Mouse (Mus musculus): Measurements from ENCODE around the gene Pold4. TPM values are rescaled to one million over a fixed set of nuclear protein-coding genes. Genes with fewer than 3 reads are reported as not detected.

Gene Pold4
- total RNA-seq, 2 experiments from 2014 or later, result 15.9 to 17.8 TPM

DNA sequence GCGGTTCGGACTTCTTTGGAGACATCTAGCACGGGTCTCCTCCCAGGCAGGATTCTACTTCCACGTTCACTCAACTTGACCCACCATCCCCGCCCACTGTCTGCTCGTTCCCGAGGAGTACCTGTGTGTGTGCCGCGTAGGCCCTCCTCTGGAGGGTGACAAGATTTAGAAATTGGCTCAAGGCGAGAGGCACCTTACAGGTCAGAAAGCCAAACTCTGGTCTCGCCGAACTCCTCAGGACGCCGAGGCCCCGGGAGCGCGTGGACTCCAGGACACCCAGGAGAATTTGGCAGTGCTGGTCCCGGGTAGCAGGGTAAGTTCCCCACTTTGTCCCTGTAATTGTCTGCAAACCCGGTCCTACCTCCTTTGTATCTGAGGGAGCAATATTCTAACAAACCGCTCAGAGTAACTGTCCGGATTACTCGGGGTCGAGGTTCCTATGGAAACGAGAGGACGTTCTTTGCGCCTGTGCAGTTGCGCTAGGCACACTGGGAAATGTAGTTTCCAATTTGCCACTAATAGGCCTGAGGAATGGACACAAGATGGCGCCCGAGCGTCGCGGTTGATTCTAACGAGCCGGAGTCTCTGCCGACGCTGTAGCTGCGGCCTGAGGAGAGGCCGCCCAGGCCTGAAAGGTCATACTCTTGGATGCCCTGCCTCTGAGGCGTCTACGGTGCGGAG lies 25.7 kb downstream of the Pold4 start:
- intact Hi-C loops (cut with DNase I), result loop anchor here (1.0 to 10.0 kb wide), 2 partner anchors 49 to 187 kb away; partner anchors contain the start of gene Grk2
- peak; percentile 88 to 91 for DNase-seq (ENCODE audit: low spot score in 2 of 2)

DNA sequence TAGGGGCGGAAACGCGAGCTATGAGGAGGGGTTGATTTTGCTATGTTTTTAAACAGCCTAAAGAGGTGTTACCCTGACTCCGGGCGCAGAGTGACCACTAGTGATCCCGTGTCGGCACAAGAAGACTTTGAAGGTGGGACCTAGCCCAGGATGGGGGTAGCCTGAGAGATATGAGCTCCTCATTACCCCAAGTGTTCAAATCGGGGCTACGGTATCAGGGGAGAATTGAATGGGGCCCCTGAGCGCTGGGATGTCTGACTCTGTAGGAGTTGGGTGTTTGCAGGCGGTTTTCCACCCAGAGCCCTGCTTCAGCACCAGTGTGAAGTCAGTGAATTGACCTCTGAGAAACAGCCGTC lies 26.2 kb downstream of the Pold4 start:
- no peak for DNase-seq (ENCODE audit: low spot score in 2 of 2)
- intact Hi-C loops (cut with DNase I), result loop anchor here (1.0 to 10.0 kb wide), 2 partner anchors 48 to 187 kb away; partner anchors contain the start of gene Grk2

DNA sequence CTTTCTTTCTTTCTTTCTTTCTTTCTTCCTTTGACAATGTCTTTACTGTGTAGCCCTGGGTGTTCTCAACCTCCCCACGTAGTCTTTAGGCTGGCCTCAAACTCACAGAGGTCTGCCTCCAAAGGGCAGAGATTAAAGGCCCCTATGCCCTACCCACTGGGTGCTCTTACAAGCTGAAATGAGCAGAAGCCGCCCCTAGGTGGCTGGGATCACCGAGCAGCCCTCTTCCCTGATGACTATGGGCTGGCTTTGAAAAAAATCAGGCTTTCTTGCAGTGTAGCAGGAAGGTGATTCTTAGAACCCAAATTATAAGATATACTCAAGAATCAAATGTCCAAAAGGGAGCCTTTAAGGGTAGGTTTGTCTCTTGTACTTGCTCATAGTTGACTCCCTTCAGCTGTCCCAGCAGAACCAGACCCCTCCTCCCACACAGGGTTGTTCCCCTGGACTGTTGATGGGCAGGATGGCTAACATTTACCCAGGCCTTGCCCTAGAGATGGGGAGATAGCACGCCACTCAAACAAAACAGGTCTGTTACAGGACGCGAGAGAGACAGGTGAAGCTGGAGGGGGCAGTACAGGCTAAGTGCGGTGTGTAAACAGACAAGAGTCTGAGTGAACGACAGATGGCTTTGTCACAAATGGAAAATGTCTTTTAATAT lies 29.5 kb downstream of the Pold4 start:
- intact Hi-C loops (cut with DNase I), result no loop called here

DNA sequence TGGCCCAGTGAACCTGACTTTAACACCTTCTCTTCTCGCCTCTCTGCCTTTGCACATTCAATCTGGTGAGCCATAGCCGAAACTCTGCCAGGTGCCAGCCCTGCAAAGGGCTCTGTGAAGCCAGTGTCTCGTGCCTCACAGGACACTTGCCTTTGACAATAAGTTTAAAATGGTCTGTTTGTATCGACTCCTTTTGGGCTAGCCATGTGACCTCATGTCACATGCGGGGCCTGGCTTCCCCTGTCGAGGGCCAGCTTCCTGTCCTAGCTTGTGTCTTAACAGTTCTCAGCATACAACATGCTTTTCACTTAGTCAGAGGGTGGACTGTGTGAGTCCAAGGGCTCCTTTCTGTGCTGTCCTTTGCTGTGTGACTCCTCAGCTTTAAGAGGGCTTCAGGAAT lies 31.1 kb downstream of the Pold4 start:
- DNase-seq (ENCODE audit: low spot score in 2 of 2), result no peak
- intact Hi-C loops (cut with DNase I), result no loop called here

More for the DNA sequence above, 29.5 kb downstream of the Pold4 start:
- no peak for DNase-seq (ENCODE audit: low spot score in 2 of 2)

DNA sequence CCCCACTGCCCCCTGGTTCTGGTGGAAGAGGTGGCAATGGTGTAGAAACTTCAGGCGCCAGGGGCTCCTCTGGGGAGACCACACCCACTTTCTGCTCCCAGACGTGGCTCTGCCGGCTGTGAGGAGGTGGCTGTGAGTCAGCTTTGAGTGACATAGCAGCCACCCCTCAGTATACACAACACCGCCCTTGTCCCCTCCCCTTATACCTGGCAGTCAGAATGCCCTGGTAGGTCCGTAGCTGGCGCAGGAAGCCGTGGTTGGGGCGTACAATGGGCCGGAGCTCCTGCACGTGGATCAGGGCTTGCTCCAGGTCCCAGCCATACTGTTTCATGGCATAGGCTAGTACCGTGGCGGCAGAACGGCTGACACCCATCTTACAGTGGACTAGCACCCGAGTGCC lies 32.0 kb downstream of the Pold4 start:
- intact Hi-C loops (cut with DNase I), result no loop called here
- DNase-seq (ENCODE audit: low spot score in 2 of 2), result no peak

DNA sequence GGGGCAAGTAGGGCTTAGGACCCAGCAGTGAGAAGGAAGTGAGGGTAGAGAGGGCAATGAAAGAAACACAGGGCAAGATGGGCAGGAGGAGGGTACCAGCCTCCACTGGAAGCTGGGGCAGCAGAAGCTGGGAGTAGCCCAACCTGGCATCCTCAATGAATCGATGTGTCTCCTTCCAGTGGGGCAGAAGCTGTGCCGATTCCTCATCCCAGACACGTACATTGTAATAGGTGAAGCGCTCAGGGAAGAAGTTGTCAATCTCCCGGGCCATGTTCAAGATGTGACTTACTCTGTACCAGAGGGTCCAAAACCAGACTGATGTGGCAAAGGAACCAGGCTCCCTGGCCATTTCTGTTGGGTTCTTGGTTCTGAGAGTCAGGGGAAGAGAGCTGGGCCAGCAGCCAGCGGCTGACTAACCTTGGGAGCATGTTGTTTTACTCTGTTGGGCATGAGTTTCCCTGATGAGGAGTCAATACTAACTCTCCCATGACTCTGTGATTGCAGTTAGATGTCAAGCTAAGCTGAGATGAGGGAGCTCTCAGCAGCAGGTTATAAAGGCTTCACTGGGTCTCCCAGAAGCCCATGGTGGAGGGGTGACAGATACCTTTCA lies 32.6 kb downstream of the Pold4 start:
- intact Hi-C loops (cut with DNase I), result no loop called here
- peak in 1 of 2 experiments; percentile 4 for DNase-seq (ENCODE audit: low spot score in 2 of 2)

DNA sequence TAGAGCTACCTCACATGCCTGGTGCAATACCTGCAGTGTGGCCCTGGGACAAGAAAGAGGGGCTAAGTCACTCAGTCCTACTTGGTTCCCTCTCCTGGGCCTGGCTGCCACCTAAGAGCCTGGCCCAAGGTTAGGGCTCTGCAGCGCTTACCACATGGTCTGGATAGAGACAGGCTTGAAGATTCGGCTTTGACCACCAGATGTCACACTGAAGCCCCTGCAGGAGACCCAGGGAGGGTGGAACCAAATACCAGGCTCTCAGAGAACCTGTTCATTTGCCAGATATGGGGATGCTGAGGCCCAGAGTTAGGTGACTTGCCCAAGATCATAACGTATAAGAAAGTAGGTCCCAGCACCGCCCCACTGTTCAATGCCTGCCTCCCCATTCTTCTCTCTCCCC lies 34.3 kb downstream of the Pold4 start:
- intact Hi-C loops (cut with DNase I), result no loop called here
- no peak for DNase-seq (ENCODE audit: low spot score in 2 of 2)

DNA sequence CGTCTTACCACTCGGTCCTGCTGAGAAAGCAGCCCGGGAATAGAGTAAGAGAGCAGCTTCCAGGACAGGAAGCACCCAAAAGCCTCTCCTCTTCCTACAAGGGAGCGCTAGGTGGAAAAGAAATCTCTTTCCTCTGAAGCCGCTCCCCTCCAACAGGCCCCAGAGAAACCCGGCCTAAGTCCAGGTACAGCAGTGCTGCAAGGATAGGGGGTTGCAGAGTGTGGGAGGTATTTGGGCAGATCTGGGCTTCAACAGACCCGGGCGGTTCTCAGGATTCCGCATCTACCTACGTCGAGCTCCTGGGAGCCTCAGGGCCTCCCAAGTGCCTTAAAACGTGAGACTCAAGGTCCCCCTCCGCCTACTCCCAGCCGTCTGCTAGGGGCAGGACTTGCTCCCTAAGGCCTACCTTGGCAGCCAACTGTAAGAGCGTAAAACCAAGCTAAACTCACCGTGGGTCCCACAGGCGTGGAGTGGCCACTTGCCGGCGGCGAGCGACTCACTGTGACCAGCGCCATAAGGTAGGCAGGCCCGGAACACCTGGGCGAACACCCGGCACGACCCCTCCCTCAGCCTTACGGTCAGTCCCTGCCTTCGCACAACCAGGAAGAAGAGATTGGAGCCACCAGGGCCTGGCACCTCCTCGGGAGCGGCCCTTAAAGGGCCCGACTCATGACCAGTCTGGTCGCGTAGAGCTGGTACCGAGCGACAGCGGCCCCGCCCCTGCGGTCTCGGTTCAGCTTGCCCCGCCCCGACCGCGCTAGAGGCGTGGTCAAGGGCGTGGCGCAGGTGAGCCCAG lies 37.1 kb downstream of the Pold4 start, which contains the start of gene Ssh3:
Gene Ssh3 (minus strand): TSS at position 615 of the 796 bp plus-strand sequence.
- intact Hi-C loops (cut with DNase I), result no loop called here
- peak; percentile 65 to 80 for DNase-seq (ENCODE audit: low spot score in 2 of 2)

DNA sequence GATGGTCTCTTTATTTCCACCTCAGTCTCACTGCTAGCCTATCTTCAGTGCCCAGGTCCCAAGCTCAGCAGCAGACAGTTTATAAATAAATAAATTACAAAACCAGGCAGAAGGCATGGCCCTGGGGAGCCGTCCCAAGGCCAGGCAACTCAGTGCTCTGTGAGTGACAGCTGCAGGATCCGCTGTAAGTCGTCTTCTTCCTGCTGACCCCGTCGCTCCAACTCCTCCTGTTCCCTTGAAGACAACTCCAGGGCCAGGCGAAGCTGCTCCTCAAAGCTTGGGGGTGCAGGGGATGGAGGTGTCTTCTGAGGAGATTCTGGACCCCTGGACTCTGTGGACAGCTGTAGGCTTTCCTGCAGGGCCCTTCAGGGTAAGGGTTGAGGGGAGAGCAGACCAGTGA lies 38.5 kb downstream of the Pold4 start:
- intact Hi-C loops (cut with DNase I), result no loop called here
- DNase-seq (ENCODE audit: low spot score in 2 of 2), result peak in 1 of 2 experiments; percentile 3

DNA sequence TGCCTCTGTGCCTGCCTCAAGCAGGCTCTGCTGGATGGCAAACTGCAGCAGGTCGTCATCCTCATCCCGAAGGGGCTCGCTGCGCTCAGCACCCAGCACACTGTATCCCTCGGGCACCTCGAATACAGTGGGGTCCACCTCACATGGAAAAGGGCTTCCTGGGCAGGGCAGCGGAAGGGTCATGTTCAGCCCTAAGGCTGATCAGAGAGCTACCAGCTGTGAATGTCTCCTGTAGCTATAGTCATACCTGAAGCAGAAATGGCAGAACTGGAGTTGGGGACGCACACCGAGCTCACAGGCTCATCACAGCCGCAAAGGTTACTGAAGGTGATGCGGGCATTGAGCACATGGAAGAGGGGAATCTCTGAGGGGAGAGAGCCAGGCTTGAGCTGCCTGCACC lies 39.3 kb downstream of the Pold4 start:
- DNase-seq (ENCODE audit: low spot score in 2 of 2), result no peak
- intact Hi-C loops (cut with DNase I), result no loop called here

DNA sequence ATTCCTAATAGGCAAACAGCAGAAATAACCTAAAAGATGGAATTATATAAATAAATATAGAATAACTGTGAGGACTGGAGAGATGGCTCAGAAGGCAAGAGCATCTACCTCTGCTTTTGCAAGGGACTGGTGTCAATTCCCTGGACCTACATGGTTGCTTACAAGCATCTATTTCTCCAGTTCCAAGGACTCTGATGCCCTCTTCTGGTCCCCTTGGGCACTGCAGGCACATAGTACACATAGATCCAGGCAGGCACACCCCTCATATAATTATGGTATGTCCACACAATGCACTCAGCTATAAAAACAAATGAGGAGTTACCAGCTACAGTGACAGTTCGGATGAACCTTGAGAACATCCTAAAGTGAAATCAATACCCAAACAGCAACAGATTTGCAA lies 47.8 kb downstream of the Pold4 start:
- DNase-seq (ENCODE audit: low spot score in 2 of 2), result no peak
- intact Hi-C loops (cut with DNase I), result no loop called here

DNA sequence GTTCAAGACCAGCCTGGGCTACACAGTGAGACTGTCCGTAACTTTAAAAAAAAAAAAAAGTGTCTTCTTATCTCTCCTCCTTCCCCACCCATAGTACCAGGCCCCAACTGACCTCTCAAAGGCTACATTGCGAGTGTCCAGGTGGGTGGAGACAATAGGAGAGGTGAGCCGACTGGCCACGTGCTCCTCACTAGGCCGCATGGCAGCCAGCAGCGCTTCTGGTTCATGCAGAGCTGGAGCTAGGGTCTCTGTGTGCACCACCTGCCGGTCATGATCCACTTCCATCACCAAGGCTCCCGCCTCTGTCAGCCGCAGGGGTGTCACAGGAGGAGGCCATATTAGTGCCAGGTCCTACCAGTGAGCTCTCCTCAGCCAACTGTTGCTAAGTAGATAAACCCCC lies 48.7 kb downstream of the Pold4 start:
- DNase-seq (ENCODE audit: low spot score in 2 of 2), result no peak
- intact Hi-C loops (cut with DNase I), result no loop called here

DNA sequence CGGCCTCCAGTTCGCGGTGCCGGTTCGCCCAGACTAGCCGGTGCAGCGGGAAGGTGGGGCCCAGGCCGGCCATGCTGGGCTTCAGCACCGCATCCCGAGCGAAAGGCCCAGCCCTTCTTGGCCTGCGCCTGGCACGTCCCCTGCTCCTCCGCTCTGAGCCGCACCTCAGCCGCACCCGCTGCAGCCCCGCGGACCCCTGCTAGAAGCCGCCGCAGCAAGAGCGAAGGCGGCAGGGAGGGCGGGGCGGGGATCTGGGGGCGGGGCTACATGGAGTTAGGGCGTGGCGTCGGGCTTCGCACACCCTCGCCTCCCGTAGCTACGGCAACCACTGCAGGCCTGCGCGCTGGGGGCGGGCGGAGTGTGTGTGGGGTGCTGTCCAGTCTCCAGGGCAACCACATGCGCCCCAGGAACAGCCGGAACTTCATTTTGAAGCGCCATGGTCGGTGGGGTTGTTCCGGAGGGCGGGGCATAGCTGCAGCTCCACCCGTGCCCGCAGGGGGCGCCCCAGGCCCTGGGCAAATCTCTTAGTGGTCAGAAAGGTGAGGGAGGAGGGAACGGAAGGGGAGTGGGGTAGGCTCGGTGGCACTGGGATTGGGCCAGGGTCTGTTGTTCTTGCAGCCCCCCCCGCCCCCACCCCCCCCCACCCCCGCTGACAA lies 51.3 kb downstream of the Pold4 start, which contains the start of gene Ankrd13d:
Gene Ankrd13d (minus strand): TSS at position 240 of the 656 bp plus-strand sequence.
- intact Hi-C loops (cut with DNase I), result loop anchor here (2.0 kb wide), 1 partner anchor 22 kb away; no protein-coding TSS in a partner anchor
- peak; percentile 91 to 92 for DNase-seq (ENCODE audit: low spot score in 2 of 2)

Small RNA genes lying within 50 kb of the gene (microRNA-seq; reads per million reads assigned to microRNA genes)
- gene Gm26115, result not detected
- 9.1 reads per million, percentile 28 among the genes with 10 or more reads in this experiment for gene Mir6985

Other genes with a start within 250 kb of the Pold4 start
- gene Acy3, start 245.3 kb upstream of the Pold4 start, total RNA-seq (2021), result 1 to 10 TPM; 2.0 to 2.7 TPM
- gene Tbx10, start 239.1 kb upstream of the Pold4 start, total RNA-seq (2021), result not detected
- gene Nudt8, start 231.3 kb upstream of the Pold4 start, total RNA-seq (2021), result 10 to 100 TPM in 1 of 2 experiments, 1 to 10 TPM in 1; 8.8 to 13.3 TPM
- gene Gm49405, start 231.3 kb upstream of the Pold4 start, total RNA-seq (2021), result 1 to 10 TPM; 1.2 to 1.8 TPM
- gene Doc2g, start 228.6 kb upstream of the Pold4 start, total RNA-seq (2021), result 1 to 10 TPM; 2.7 to 6.8 TPM
- gene Ndufv1, start 219.1 kb upstream of the Pold4 start, total RNA-seq (2021), result 100 to 1,000 TPM; 226 to 259 TPM
- 100 to 1,000 TPM; 301 to 332 TPM for gene Gstp1, start 193.9 kb upstream of the Pold4 start, total RNA-seq (2021)
- gene Gstp2, start 185.9 kb upstream of the Pold4 start, total RNA-seq (2021), result 10 to 100 TPM; 33.9 to 45.2 TPM
- gene Gstp3, start 172.3 kb upstream of the Pold4 start, total RNA-seq (2021), result not detected
- gene Cabp2, start 150.3 kb upstream of the Pold4 start, total RNA-seq (2021), result not detected
- gene Cdk2ap2, start 134.7 kb upstream of the Pold4 start, total RNA-seq (2021), result 10 to 100 TPM; 28.8 to 34.1 TPM
- gene Pitpnm1, start 131.9 kb upstream of the Pold4 start, total RNA-seq (2021), result 100 to 1,000 TPM; 202 to 203 TPM
- 100 to 1,000 TPM; 106 to 133 TPM for gene Aip, start 106.0 kb upstream of the Pold4 start, total RNA-seq (2021)
- gene Gpr152, start 92.1 kb upstream of the Pold4 start, total RNA-seq (2021), result not detected
- not detected for gene Cabp4, start 87.9 kb upstream of the Pold4 start, total RNA-seq (2021)
- 10 to 100 TPM; 75.7 to 81.1 TPM for gene Coro1b, start 83.3 kb upstream of the Pold4 start, total RNA-seq (2021)
- gene Ptprcap, start 78.3 kb upstream of the Pold4 start, total RNA-seq (2021), result 1 to 10 TPM; 1.3 to 1.8 TPM
- 10 to 100 TPM; 27.8 to 43.1 TPM for gene Rps6kb2, start 68.5 kb upstream of the Pold4 start, total RNA-seq (2021)
- 1 to 10 TPM; 5.5 to 7.8 TPM for gene Carns1, start 56.4 kb upstream of the Pold4 start, total RNA-seq (2021)
- gene Tbc1d10c, start 40.6 kb upstream of the Pold4 start, total RNA-seq (2021), result 1 to 10 TPM; 1.5 to 1.9 TPM
- 100 to 1,000 TPM; 292 to 320 TPM for gene Ppp1ca, start 39.8 kb upstream of the Pold4 start, total RNA-seq (2021)
- gene Rad9a, start 30.2 kb upstream of the Pold4 start, total RNA-seq (2021), result 10 to 100 TPM in 1 of 2 experiments, 1 to 10 TPM in 1; 6.1 to 10.8 TPM
- 1 to 10 TPM in 1 of 2 experiments, under 1 TPM in 1; 0.84 to 1.2 TPM for gene Clcf1, start 17.7 kb upstream of the Pold4 start, total RNA-seq (2021)
- gene AC109138.7, start 17.5 kb upstream of the Pold4 start, total RNA-seq (2021), result not detected
- 10 to 100 TPM; 41.1 to 65.6 TPM for gene Ssh3, start 37.3 kb downstream of the Pold4 start, total RNA-seq (2021)
- gene Ankrd13d, start 51.2 kb downstream of the Pold4 start, total RNA-seq (2021), result 10 to 100 TPM; 69.7 to 72.3 TPM
- 100 to 1,000 TPM; 223 to 239 TPM for gene Grk2, start 74.3 kb downstream of the Pold4 start, total RNA-seq (2021)
- gene Kdm2a, start 166.4 kb downstream of the Pold4 start, total RNA-seq (2021), result 10 to 100 TPM; 66.6 to 82.6 TPM
- under 1 TPM; 0.32 to 0.86 TPM for gene Rhod, start 207.5 kb downstream of the Pold4 start, total RNA-seq (2021)
- gene Syt12, start 245.5 kb downstream of the Pold4 start, total RNA-seq (2021), result 10 to 100 TPM; 35.2 to 38.8 TPM